Mouse (Mus musculus): ENCODE results near the gene Apol9a. TPM values are rescaled to one million over a fixed set of nuclear protein-coding genes. Genes with fewer than 3 reads are reported as not detected.
"Not testable (repeated sequence)": the region's sequence is repeated elsewhere in the genome, so short reads cannot be mapped to it uniquely, and the experiment has no call there.

Apol9a gene
- polyA plus RNA-seq (2015; fragmentation: Nextera tagmentation; extraction: Ambion mirVana): not detected in 2 replicates

DNA sequence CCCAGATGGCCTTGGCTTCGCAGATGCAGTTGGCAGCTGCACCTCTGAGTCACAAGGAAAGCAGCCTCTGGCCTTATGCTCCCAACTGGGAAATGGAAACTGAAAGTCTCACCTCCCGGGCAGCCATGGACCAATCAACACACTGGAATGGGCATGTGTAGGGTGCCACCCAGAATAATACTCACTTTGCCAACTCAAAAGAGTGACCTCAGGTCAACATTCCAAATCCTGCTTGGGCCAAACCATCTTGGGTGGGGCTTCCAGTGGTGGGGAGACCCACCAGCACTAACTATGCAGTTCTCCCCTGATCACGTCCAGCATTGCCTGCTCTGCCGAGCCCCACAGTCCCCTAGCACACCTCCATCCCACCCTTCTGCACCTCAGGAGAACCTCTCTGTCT lies at the start of gene Apol9a:
Gene Apol9a, minus strand, starts transcription at position 101 of the 400 bp plus-strand sequence.
- H3K4me3 ChIP-seq; H3K4me1 ChIP-seq (replicated peaks); H3K27me3 ChIP-seq; H3K4me2 ChIP-seq; H3K9me3 ChIP-seq; ATAC-seq (ENCODE audit: low FRiP score); H3K9ac ChIP-seq; H3K27ac ChIP-seq; H3K36me3 ChIP-seq: not testable (repeated sequence)
- WGBS: 88% methylated on average over 1 of the region's 4 CpGs

DNA sequence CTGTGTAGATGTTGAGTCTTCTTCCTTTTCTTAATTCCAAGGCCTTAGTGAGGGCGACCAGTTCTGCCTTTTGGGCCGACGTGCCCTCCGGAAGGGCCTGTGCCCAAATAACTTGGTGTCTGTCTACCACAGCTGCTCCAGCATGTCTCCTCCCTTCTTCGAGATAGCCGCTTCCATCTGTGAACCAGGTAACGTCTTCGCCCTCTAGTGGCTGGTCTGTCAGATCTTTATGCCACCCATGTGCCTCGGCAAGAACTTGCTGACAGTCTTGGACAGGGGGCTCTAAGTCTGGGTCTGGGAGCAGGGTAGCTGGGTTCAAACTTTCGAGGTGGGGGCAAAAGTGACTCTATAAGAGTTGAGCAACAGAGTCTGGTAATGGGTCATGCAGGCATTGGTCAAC lies 39.0 kb upstream of the Apol9a start:
- 53% methylated on average over 10 of the region's 10 CpGs for WGBS
- not testable (repeated sequence) for H3K4me1 ChIP-seq (replicated peaks); H3K9ac ChIP-seq; H3K27ac ChIP-seq; H3K36me3 ChIP-seq; ATAC-seq (ENCODE audit: low FRiP score); H3K27me3 ChIP-seq; H3K4me2 ChIP-seq; H3K9me3 ChIP-seq; H3K4me3 ChIP-seq

DNA sequence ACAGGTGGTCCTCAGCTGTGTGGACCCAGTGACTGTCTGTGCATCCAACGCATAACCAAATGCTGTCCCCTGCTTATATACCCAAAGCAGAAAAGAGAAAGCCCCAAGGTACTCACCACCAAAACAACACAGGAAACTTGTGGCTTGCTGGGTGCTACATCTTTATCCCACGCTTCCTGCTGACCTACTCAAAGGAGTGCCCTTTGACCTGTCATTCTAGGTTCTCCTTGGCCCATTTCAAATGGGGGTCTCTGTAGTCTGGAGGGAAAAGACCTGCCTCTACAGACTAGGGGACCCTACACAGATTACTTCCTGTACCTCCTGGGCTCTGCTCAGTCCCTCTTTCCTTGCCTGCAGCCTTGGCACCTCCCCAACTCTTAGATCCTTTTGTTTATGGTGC lies 36.5 kb upstream of the Apol9a start, which contains the start of gene Apol7b:
Gene Apol7b, minus strand, starts transcription at position 101 of the 400 bp plus-strand sequence.
- not testable (repeated sequence) for ATAC-seq (ENCODE audit: low FRiP score); H3K36me3 ChIP-seq; H3K4me3 ChIP-seq; H3K9me3 ChIP-seq; H3K27me3 ChIP-seq; H3K4me1 ChIP-seq (replicated peaks); H3K9ac ChIP-seq; H3K27ac ChIP-seq; H3K4me2 ChIP-seq
- 95% methylated on average over 2 of the region's 2 CpGs for WGBS

- not testable (repeated sequence) for ATAC-seq (ENCODE audit: low FRiP score); H3K27me3 ChIP-seq; H3K27ac ChIP-seq; H3K4me1 ChIP-seq (replicated peaks); H3K4me3 ChIP-seq; H3K4me2 ChIP-seq; H3K36me3 ChIP-seq; H3K9ac ChIP-seq; H3K9me3 ChIP-seq
- 94% methylated on average over 1 of the region's 1 CpGs for WGBS
These were observed 34.7 kb upstream of the Apol9a start for GRCm38 (mm10) chr15:77445668-77446067.

GRCm38 (mm10) chr15:77444746-77445145 lies 33.8 kb upstream of the Apol9a start:
- H3K27me3 ChIP-seq; H3K4me1 ChIP-seq (replicated peaks); H3K4me3 ChIP-seq; H3K9ac ChIP-seq; H3K9me3 ChIP-seq; H3K4me2 ChIP-seq; ATAC-seq (ENCODE audit: low FRiP score); H3K36me3 ChIP-seq; H3K27ac ChIP-seq: not testable (repeated sequence)
- WGBS: 78% methylated on average over 8 of the region's 8 CpGs

- not testable (repeated sequence) for H3K9ac ChIP-seq; H3K4me2 ChIP-seq; H3K4me1 ChIP-seq (replicated peaks); H3K4me3 ChIP-seq; ATAC-seq (ENCODE audit: low FRiP score); H3K27ac ChIP-seq; H3K27me3 ChIP-seq; H3K9me3 ChIP-seq; H3K36me3 ChIP-seq
- WGBS: 72% methylated on average over 9 of the region's 10 CpGs
These were observed 17.9 kb upstream of the Apol9a start for GRCm38 (mm10) chr15:77428690-77429448.

DNA sequence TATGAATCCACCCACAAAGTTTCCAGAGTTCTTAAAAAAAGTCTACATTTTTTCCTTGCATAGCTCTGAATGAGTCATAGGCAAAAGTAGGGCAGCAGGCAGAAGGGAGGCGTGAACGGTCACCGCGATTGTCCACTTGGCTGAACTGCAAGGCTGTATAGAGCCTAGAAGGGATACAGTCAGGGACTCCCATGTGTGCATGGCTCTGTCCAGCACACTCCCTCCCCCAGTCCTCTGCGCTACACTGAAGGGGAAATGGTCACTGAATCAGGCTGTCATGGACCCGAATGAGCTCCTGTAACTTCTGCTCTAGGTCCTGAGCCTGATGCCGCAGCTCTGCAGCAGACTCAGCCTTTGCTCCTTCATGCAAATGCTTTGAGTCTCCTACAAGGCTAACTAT lies 12.0 kb upstream of the Apol9a start:
- not testable (repeated sequence) for H3K36me3 ChIP-seq; H3K27ac ChIP-seq; H3K4me1 ChIP-seq (replicated peaks); H3K9ac ChIP-seq; H3K9me3 ChIP-seq; H3K4me2 ChIP-seq; H3K4me3 ChIP-seq; H3K27me3 ChIP-seq; ATAC-seq (ENCODE audit: low FRiP score)
- 89% methylated on average over 3 of the region's 7 CpGs for WGBS

GRCm38 (mm10) chr15:77419657-77420056 lies 8.7 kb upstream of the Apol9a start:
- H3K36me3 ChIP-seq; H3K4me1 ChIP-seq (replicated peaks); H3K4me2 ChIP-seq; H3K9me3 ChIP-seq; ATAC-seq (ENCODE audit: low FRiP score); H3K4me3 ChIP-seq; H3K27me3 ChIP-seq; H3K9ac ChIP-seq; H3K27ac ChIP-seq: not testable (repeated sequence)
- no CpG with 5 or more reads among the region's 3 CpGs for WGBS

GRCm38 (mm10) chr15:77416655-77417333 lies 5.9 kb upstream of the Apol9a start:
- H3K4me1 ChIP-seq (replicated peaks); ATAC-seq (ENCODE audit: low FRiP score); H3K27ac ChIP-seq; H3K9ac ChIP-seq; H3K4me3 ChIP-seq; H3K36me3 ChIP-seq; H3K4me2 ChIP-seq; H3K9me3 ChIP-seq; H3K27me3 ChIP-seq: not testable (repeated sequence)
- WGBS: 20% methylated on average over 3 of the region's 10 CpGs

GRCm38 (mm10) chr15:77415653-77416052 lies 4.7 kb upstream of the Apol9a start:
- not testable (repeated sequence) for H3K36me3 ChIP-seq; H3K4me1 ChIP-seq (replicated peaks); H3K9me3 ChIP-seq; H3K4me3 ChIP-seq; H3K27ac ChIP-seq; H3K4me2 ChIP-seq; H3K27me3 ChIP-seq; ATAC-seq (ENCODE audit: low FRiP score); H3K9ac ChIP-seq
- WGBS: 78% methylated on average over 2 of the region's 2 CpGs

DNA sequence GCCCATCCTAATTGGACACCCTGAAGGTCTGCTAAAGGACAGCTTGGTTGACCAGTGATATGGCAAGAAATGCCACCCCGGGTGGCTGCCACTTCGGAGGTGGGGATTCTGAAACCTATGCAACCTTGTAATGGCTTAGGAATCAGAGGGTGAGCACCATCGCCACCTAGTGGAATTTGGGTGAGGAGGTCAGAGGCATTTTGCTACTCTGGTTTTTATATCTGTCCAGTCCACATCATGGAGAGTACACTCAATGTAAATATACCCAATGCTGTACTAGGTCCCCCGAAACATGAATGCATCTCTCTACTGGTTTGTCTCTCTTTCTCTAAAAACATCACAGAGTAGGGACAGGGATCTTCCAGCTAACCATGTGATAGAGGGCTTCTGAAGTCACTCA lies 1.8 kb upstream of the Apol9a start:
- H3K27ac ChIP-seq; H3K4me1 ChIP-seq (replicated peaks); H3K4me3 ChIP-seq; ATAC-seq (ENCODE audit: low FRiP score); H3K36me3 ChIP-seq; H3K9ac ChIP-seq; H3K4me2 ChIP-seq; H3K27me3 ChIP-seq; H3K9me3 ChIP-seq: not testable (repeated sequence)
- 44% methylated on average over 4 of the region's 4 CpGs for WGBS

DNA sequence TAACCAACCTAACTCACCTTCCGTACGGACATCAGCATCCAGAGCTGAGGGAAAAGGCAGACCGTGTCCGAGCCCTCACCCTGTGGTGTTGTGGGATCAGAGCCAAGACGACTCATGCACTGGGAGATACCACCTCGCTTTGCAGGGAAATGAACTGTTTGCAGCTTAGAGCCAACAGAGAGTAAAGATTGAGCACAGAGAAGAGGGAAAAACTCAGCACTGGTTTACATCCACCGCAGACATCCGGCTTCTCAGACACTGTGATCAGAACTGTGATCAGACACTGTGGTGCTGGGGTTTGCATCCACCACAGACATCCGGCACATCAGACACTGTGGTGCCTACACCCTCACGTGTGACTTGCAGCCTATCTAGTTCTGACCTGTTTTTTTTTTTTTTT lies 4.6 kb downstream of the Apol9a start:
- not testable (repeated sequence) for H3K27ac ChIP-seq; H3K9me3 ChIP-seq; H3K4me3 ChIP-seq; H3K4me1 ChIP-seq (replicated peaks); H3K9ac ChIP-seq; ATAC-seq (ENCODE audit: low FRiP score); H3K4me2 ChIP-seq; H3K36me3 ChIP-seq; H3K27me3 ChIP-seq
- WGBS: 82% methylated on average over 10 of the region's 10 CpGs

GRCm38 (mm10) chr15:77399027-77399426 lies 11.9 kb downstream of the Apol9a start, which contains the start of gene Apol7a:
TSS of gene Apol7a (minus strand) at chr15:77399110.
- H3K9me3 ChIP-seq; ATAC-seq (ENCODE audit: low FRiP score); H3K27me3 ChIP-seq; H3K36me3 ChIP-seq; H3K27ac ChIP-seq; H3K4me1 ChIP-seq (replicated peaks); H3K9ac ChIP-seq; H3K4me2 ChIP-seq; H3K4me3 ChIP-seq: not testable (repeated sequence)
- WGBS: 67% methylated on average over 9 of the region's 9 CpGs

Measured in hindbrain, embryonic 13.5 days (tissue).